Mouse (Mus musculus) heart, postnatal 0 days (tissue): ENCODE measurements at regions not wholly inside any gene's neighbourhood (a gene's known extent, or its start where the extent isn't known, plus 50 kb on each side); places are given as distances from the start of the nearest gene placed in this dataset.
A peak's percentile ranks its signal among the peaks of the same experiment; 100 is the strongest.

Experiments used
- ATAC-seq: fragments of 200-750 bp; cut with Nextera tagmentation; 2 replicates; pipeline ENCODE4 v1.8.0; 2017; ENCODE audit warnings: low read depth, moderate number of reproducible peaks, moderate library complexity; ENCODE audit not compliant: insufficient read depth
- DNase-seq: peaks from one replicate; pipeline ENCODE4 v3.0.0-alpha.2; 2016; ENCODE audit warnings: low spot score
- H3K27ac ChIP-seq: fragments of 300-500 bp; sonication (generic); 2 replicates; pipeline ENCODE4 v1.5.1; 2014; ENCODE audit warnings: low read depth, mild to moderate bottlenecking
- H3K27me3 ChIP-seq: fragments of 300-500 bp; sonication (generic); 2 replicates; pipeline ENCODE4 v1.6.1; 2014; ENCODE audit warnings: low read length, mixed read lengths; ENCODE audit not compliant: control insufficient read depth, insufficient read depth
- H3K36me3 ChIP-seq: fragments of 300-500 bp; sonication (generic); replicated peaks from 2 replicates; pipeline ENCODE4 v1.6.1; 2014; ENCODE audit warnings: low read length, mixed read lengths; ENCODE audit not compliant: control insufficient read depth, insufficient read depth
- H3K4me1 ChIP-seq: fragments of 300-500 bp; sonication (generic); 2 replicates; pipeline ENCODE4 v1.6.1; 2014; ENCODE audit warnings: antibody characterized with exemption; ENCODE audit not compliant: control insufficient read depth, insufficient read depth
- H3K4me2 ChIP-seq: fragments of 300-500 bp; sonication (generic); 2 replicates; pipeline ENCODE4 v1.6.1; 2014; ENCODE audit warnings: low read depth, mild to moderate bottlenecking, low read length, moderate library complexity
- H3K4me3 ChIP-seq: fragments of 300-500 bp; sonication (generic); 2 replicates; pipeline ENCODE4 v1.5.1; 2014; ENCODE audit warnings: low read depth, low read length
- H3K9ac ChIP-seq: fragments of 300-500 bp; sonication (generic); replicated peaks from 2 replicates; pipeline ENCODE4 v1.6.1; 2014; ENCODE audit warnings: low read depth, low read length, mixed read lengths
- H3K9me3 ChIP-seq: fragments of 300-500 bp; sonication (generic); replicated peaks from 2 replicates; pipeline ENCODE4 v1.6.1; 2016; ENCODE audit warnings: low read length; ENCODE audit not compliant: control insufficient read depth
- CTCF ChIP-seq: IDR thresholded peaks from 2 replicates; pipeline ENCODE4 v1.5.1; 2016; ENCODE audit warnings: antibody characterized with exemption, control low read depth, low read depth
- EP300 ChIP-seq: IDR thresholded peaks from 2 replicates; pipeline ENCODE4 v1.6.1; 2016; ENCODE audit warnings: antibody characterized with exemption, low read depth
- WGBS: fragments of 180-500 bp; shearing (Covaris S2); extraction: QIAGEN DNeasy Blood & Tissue Kit; methylation state at CpG from one replicate; pipeline ENCODE4 v1.1.7; 2014; 5-methylcytosine and 5-hydroxymethylcytosine counted together

DNA sequence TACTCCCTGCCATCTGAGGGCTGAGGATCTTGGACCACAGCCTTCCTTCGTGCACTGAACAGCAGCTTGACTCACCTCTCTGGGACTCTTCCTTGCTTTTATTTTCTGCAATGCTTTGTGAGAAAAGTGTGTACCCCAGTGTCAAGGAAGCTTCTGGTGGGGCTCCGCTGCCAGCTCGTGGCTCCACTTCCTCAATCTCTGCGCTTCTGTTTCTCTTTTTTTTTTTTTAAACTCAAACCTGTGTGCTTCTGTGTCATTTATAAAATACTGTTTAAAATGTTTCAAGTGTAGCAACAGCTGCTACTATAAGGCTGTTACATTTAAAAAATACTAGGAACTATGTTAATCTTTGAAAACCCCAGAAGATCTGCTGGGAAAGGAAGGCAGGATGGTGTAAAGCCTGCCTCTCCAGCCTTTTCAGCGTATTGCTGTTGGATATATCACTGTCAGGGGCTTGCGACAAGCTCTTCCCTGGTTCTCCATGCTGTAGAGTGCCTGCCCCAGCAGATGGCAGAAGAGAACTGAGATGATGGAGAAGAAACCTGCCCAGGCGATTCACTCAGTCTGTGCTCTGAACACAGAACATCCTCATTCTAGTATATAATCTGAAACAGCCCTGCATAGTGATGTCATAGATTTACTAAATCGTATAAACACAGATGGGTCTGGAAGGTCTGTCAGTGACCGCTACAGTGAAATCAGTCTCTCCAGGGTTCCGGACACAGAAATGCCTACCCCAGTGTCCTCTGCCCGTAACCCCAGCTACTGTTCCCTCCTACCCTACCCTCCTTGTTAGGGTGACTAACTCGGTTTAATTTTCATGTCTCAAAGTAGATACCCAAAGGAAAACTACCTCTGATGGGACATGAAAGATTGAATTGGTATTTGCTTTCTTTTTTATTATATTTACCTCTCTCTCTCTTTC is 61.8 kb upstream of the Sv2b start:
- Histone ChIP-seq H3K27ac (peak overlapping the region; percentile 22; the same call in 1 of the 2 replicates), H3K36me3 (no peaks in the 10 kb centered on the region), H3K4me2 (peak overlapping the region; percentile 45), H3K27me3 (no peaks in the 10 kb centered on the region), H3K4me3 (peak overlapping the region; percentile 5; the same call in 1 of the 2 replicates), H3K9ac (no peak overlapping the region; the same call in 1 of the 2 replicates), H3K9me3 (no peaks in the 10 kb centered on the region), H3K4me1 (peaks cover 5% of the 10 kb centered on the region; the same call in 1 of the 2 replicates)
- ATAC-seq = peak; percentile 90
- peak; percentile 94 for DNase-seq
- WGBS = 28% methylated on average over 12 of the region's 12 CpGs
- TF ChIP-seq CTCF (peak; percentile 96), EP300 (no peak)

DNA sequence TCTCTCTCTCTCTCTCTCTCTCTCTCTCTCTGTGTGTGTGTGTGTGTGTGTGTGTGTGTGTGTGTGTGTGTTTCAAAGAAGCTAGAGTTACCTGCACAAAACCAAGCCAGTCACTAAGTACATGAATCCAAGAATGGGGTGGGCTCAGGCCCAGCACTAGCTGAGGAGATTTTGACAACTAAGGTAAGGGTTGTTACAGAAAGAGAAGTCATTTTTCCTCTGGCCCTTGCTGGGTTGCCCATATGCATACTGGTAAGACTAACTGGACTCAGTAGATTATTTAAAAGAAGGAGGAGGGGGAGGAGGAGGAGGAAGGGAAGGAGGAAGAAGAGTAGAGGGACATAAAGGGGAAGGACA is 62.4 kb upstream of the Sv2b start:
- no peak overlapping the region; the same call in 1 of the 2 replicates for H3K27ac ChIP-seq
- H3K4me1 ChIP-seq = peaks cover 5% of the 10 kb centered on the region; the same call in 1 of the 2 replicates
- ATAC-seq (no peak), DNase-seq (no peak)
- TF ChIP-seq EP300 (no peak), CTCF (no peak)
- H3K4me3 ChIP-seq = no peak overlapping the region
- H3K9ac ChIP-seq = no peak overlapping the region
- H3K9me3 ChIP-seq = no peaks in the 10 kb centered on the region
- H3K27me3 ChIP-seq = no peaks in the 10 kb centered on the region
- H3K36me3 ChIP-seq = no peaks in the 10 kb centered on the region
- no peak overlapping the region for H3K4me2 ChIP-seq

DNA sequence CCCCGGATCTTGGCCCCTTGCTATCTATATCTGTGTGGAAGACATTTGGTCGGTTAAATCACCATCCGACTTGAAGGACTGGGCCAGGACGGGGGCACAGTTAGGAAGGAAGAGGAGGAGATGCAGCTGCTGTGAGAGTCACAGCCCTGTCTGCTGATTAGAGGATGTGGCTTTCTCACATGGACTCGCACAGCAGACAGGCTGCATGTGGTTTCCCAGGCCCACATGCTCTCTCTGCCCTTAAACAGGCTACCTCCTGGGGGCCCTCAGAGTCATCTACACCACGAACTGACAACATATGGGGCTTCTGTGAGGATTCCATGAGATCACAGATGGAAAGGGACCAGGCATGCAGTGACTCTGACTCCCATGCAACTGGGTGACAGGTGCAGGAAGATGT is 62.9 kb upstream of the Sv2b start:
- ATAC-seq = 0 out of 2 replicates have a peak, but pooled peaks have one; percentile 9
- DNase-seq = peak; percentile 41
- H3K9ac ChIP-seq = no peak overlapping the region

DNA sequence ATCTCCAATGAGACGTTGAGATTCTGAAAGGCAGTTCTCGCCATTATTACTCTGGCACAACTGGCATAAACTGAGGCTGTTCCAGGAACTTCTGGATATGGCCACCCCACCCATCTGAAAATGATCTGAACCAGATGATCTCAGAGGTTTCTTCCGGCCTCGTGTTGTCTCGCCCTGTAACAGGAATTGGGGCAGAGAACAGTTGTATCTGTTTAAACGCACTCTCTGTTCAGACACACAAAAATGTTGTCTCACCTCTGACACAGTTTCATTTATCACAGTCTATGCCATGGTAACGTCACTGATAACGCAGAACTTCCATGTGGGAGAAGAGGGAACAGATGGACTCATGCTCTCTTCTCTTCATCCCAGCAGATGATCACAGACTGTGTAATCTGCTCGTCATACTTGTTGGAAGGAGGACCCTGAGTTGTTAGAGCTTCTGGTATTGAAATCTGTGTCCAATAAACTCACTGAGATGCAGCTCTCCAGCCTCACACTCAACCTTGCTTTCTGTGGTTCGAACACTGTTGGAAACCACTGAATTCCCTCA is 63.9 kb upstream of the Sv2b start:
- 56% methylated on average over 10 of the region's 10 CpGs for WGBS
- no peak for ATAC-seq

More for the DNA sequence above, 62.9 kb upstream of the Sv2b start:
- 36% methylated on average over 6 of the region's 6 CpGs for WGBS
- Histone ChIP-seq H3K4me2 (no peak overlapping the region), H3K27me3 (no peaks in the 10 kb centered on the region), H3K4me1 (peaks cover 5% of the 10 kb centered on the region; the same call in 1 of the 2 replicates), H3K36me3 (no peaks in the 10 kb centered on the region), H3K4me3 (no peak overlapping the region), H3K9me3 (no peaks in the 10 kb centered on the region), H3K27ac (no peak overlapping the region)
- TF ChIP-seq CTCF (no peak), EP300 (no peak)

DNA sequence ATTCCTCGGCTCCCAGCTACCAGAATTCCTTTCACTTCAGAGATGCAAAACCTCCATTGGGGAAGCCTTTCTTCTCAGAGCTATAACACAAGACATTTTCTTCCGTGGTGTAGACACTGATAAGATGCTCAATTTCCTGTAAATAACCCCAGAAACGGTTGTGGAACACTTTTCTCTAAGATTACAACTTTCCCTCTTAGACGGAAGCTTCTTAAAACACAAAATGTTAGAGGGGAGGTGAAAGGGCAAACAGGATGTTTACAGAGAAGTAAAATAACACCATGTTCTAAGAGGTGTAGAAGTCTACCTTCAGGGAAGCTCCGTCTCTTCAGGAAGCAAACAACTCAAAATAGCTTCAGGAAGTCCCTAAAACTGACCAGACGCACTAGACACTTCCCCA is 65.4 kb upstream of the Sv2b start:
- Histone ChIP-seq H3K4me2 (no peak overlapping the region), H3K9me3 (no peaks in the 10 kb centered on the region), H3K9ac (no peak overlapping the region), H3K4me3 (no peak overlapping the region), H3K27me3 (no peaks in the 10 kb centered on the region), H3K27ac (no peak overlapping the region), H3K36me3 (no peaks in the 10 kb centered on the region), H3K4me1 (peaks cover 5% of the 10 kb centered on the region; the same call in 1 of the 2 replicates)
- TF ChIP-seq EP300 (no peak), CTCF (no peak)
- DNase-seq = no peak
- no peak for ATAC-seq
- 71% methylated on average over 6 of the region's 6 CpGs for WGBS

More for the DNA sequence above, 63.9 kb upstream of the Sv2b start:
- no peak for TF ChIP-seq CTCF
- TF ChIP-seq EP300 = no peak
- Histone ChIP-seq H3K4me1 (peaks cover 5% of the 10 kb centered on the region; the same call in 1 of the 2 replicates), H3K27ac (no peak overlapping the region), H3K27me3 (no peaks in the 10 kb centered on the region), H3K9me3 (no peaks in the 10 kb centered on the region), H3K9ac (no peak overlapping the region), H3K4me3 (no peak overlapping the region), H3K4me2 (no peak overlapping the region), H3K36me3 (no peaks in the 10 kb centered on the region)
- no peak for DNase-seq
